Mouse (Mus musculus): ENCODE measurements around the gene Vmn1r228.

The Vmn1r228 gene

DNA sequence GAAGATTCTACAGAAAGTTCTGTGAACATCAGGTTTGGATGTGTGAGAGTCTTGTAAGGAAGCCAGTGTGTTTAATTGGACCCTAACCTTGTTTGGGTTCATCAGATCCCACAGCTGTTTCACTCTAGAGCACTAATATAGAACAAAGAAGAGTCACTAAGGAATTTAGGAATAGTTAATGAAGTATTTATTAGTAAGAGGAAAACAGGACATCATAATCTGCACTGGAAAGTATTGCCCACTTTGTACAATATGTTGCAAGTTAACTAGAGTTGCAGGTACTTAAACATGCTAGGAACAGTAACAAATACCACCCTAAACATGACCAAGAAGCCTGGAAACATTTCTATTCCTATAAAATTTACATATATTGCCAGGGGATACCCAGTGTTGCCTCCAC lies at the start of gene Vmn1r228:
TSS of gene Vmn1r228 (minus strand) at position 101 of the 400 bp plus-strand sequence.
- no peak for DNase-seq (ENCODE audit: low spot score)

DNA sequence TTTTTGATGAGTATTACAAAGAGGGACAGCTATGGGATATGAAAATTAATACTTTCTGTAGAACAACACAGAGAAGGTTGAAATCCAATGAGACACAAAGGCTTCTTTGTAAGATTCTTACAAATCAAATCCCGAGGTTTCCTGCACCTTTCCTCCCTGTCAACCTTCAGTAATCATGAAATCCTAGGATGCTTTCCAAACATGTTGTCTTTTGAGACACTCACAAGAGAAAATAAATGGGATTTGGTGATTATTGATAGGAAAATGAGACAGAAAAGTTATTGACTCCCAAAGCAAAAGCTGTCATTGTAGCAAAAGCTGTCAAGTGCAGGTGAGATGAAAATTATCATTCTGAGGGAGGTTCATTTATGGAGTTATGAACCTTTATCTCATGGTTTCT lies 25.3 kb upstream of the Vmn1r228 start, which contains the start of gene Vmn1r229:
TSS of gene Vmn1r229 (plus strand) at position 301 of the 400 bp plus-strand sequence.
- DNase-seq (ENCODE audit: low spot score) = no peak

DNA sequence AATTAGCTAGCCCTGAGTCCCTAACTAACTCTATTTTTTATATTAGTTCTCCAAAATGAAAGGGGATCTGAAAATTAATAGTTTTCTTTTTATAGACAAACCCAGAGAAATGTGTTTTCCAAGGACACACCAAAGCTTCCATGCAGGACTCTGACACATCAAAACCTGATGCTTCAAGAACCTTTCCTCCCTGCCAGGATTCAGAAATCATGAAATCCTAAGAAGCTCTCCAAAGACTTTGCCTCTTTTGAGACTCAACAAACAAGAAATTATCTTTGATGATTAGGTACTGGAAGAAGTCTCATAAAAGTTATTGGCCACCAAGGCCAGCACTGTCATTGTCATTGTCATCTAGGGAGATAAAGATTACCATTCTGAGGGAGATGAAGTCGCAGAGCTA lies 56.4 kb downstream of the Vmn1r228 start, which contains the start of gene Vmn1r227:
TSS of gene Vmn1r227 (plus strand) at position 301 of the 400 bp plus-strand sequence.
- DNase-seq (ENCODE audit: low spot score) = no peak

All from retina, embryonic 14.5 days (tissue).